In the genomic region with DNA sequence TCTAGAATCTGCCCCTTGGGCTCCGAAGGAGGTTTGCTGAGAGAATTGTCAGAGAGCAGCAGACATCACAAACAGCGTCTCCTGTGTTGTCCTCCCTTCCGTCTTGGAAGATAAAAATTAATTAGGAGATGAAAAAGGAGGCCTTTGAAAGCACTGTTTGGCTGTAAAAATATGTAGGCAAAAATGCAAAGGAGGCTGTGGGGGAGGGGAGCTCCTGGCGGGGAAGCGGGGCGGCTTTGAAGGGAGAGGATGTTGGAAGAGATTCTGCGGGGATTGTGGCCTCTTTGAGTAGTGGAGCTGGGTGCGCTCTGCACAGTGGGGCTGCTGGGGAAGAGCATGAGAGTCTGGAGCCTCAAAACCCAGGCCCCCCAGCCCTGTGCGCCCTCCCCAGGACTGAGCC, we compare ENCODE assay signal across 18 mouse cellular contexts.
DNase-seq lines count a peak whose midpoint lies in the region; ATAC-seq lines count a peak whose summit lies in the region.
"Had no signal": no experiment of that assay in that cellular context is flagged by ENCODE, and none has a peak within 500 bp of the region (broad histone marks: within the 10 kb centered on the region; RNA-seq: fewer than 3 reads in every experiment).

No protein-coding gene starts in this region.

- 0 out of 2 replicates have a peak overlapping the region, but pooled peaks have one; percentile 13 for H3K9ac ChIP-seq in forebrain, embryonic 12.5 days
- peak overlapping the region; percentile 44 for H3K9ac ChIP-seq in hindbrain, embryonic 12.5 days
- peak overlapping the region; percentile 36; the same call in 1 of the 2 replicates for H3K9ac ChIP-seq in midbrain, embryonic 14.5 days (replicated peaks; ENCODE audit: low read length)
- H3K9ac ChIP-seq: embryonic facial prominence, embryonic 15.5 days; heart, embryonic 12.5 days; stomach, embryonic 15.5 days had no signal

- H3K4me1 ChIP-seq in forebrain, embryonic 12.5 days = peaks cover 39% of the 10 kb centered on the region
- H3K4me1 ChIP-seq in hindbrain, embryonic 12.5 days = peaks cover 33% of the 10 kb centered on the region
- H3K4me1 ChIP-seq in midbrain, embryonic 14.5 days (ENCODE audit: control insufficient read depth, insufficient read depth, low read length) = peaks cover 36% of the 10 kb centered on the region
- H3K4me1 ChIP-seq: megakaryocyte, embryonic 14.5 days; stomach, embryonic 15.5 days had no signal

- H3K36me3 ChIP-seq in forebrain, embryonic 12.5 days (replicated peaks) = no peaks in the 10 kb centered on the region
- no peaks in the 10 kb centered on the region for H3K36me3 ChIP-seq in hindbrain, embryonic 12.5 days
- no peaks in the 10 kb centered on the region for H3K36me3 ChIP-seq in midbrain, embryonic 14.5 days (ENCODE audit: control insufficient read depth, insufficient read depth, low read length)
- H3K36me3 ChIP-seq: embryonic facial prominence, embryonic 15.5 days; G1E; heart, embryonic 12.5 days; stomach, embryonic 15.5 days had no signal

- peak; percentile 21 to 38 for DNase-seq in right cerebral cortex, adult 2 months (ENCODE audit: low spot score in 2 of 2)
- no peak for DNase-seq in right cerebral cortex, postnatal 25 days
- DNase-seq in midbrain, embryonic 14.5 days = peak; percentile 78
- DNase-seq in embryo, embryonic 11 days = no peak
- no peak for DNase-seq in cerebellum, postnatal 4 days (ENCODE audit: low spot score in 2 of 2)
- DNase-seq: cerebellum, adult 18-20 months; gastrocnemius, postnatal 25 days; kidney, adult 8-10 months; thymus, postnatal 14 days had no signal

- no peaks in the 10 kb centered on the region for H3K9me3 ChIP-seq in forebrain, embryonic 12.5 days
- H3K9me3 ChIP-seq in hindbrain, embryonic 12.5 days (replicated peaks) = no peaks in the 10 kb centered on the region
- H3K9me3 ChIP-seq in midbrain, embryonic 14.5 days (ENCODE audit: control insufficient read depth, low read length) = no peaks in the 10 kb centered on the region
- H3K9me3 ChIP-seq: embryonic facial prominence, embryonic 15.5 days; heart, embryonic 12.5 days; megakaryocyte, embryonic 14.5 days; stomach, embryonic 15.5 days had no signal

- no peak for ATAC-seq in forebrain, embryonic 12.5 days (ENCODE audit: low FRiP score)
- no peak for ATAC-seq in hindbrain, embryonic 12.5 days (ENCODE audit: low FRiP score)
- no peak for ATAC-seq in midbrain, embryonic 14.5 days (ENCODE audit: low FRiP score, low TSS enrichment)
- no peak for ATAC-seq in megakaryocyte, adult 5-6 weeks (ENCODE audit: poor library complexity, severe bottlenecking)

- WGBS in forebrain, embryonic 12.5 days = 13% methylated on average over 9 of the region's 9 CpGs
- 18% methylated on average over 9 of the region's 9 CpGs for WGBS in hindbrain, embryonic 12.5 days
- 11% methylated on average over 9 of the region's 9 CpGs for WGBS in midbrain, embryonic 14.5 days

- no peak overlapping the region for H3K4me2 ChIP-seq in forebrain, embryonic 12.5 days
- H3K4me2 ChIP-seq in hindbrain, embryonic 12.5 days (replicated peaks) = no peak overlapping the region
- no peak overlapping the region for H3K4me2 ChIP-seq in midbrain, embryonic 14.5 days (ENCODE audit: low read length)
- H3K4me2 ChIP-seq: embryonic facial prominence, embryonic 15.5 days; heart, embryonic 12.5 days; stomach, embryonic 15.5 days had no signal

- H3K27ac ChIP-seq in forebrain, embryonic 12.5 days = no peak overlapping the region
- H3K27ac ChIP-seq in hindbrain, embryonic 12.5 days = no peak overlapping the region
- peak overlapping the region; percentile 80 for H3K27ac ChIP-seq in midbrain, embryonic 14.5 days (replicated peaks; ENCODE audit: low read depth, low read length)
- H3K27ac ChIP-seq: embryonic facial prominence, embryonic 15.5 days; layer of hippocampus, adult 2 months; stomach, embryonic 15.5 days had no signal

- H3K4me3 ChIP-seq in forebrain, embryonic 12.5 days (replicated peaks) = no peak overlapping the region
- H3K4me3 ChIP-seq in hindbrain, embryonic 12.5 days = no peak overlapping the region
- no peak overlapping the region for H3K4me3 ChIP-seq in midbrain, embryonic 14.5 days (replicated peaks; ENCODE audit: low read depth, low read length)
- H3K4me3 ChIP-seq: embryonic facial prominence, embryonic 15.5 days; heart, embryonic 12.5 days; layer of hippocampus, adult 2 months; megakaryocyte, embryonic 14.5 days; stomach, embryonic 15.5 days had no signal

- H3K27me3 ChIP-seq in forebrain, embryonic 12.5 days = peaks cover 70% of the 10 kb centered on the region
- peaks cover 10% of the 10 kb centered on the region; the same call in 1 of the 2 replicates for H3K27me3 ChIP-seq in hindbrain, embryonic 12.5 days
- no peaks in the 10 kb centered on the region for H3K27me3 ChIP-seq in midbrain, embryonic 14.5 days (ENCODE audit: control insufficient read depth, insufficient read depth, low read length)

Comparison
In these comparisons a context has a peak if more than half of its experiments do, and no peak if none do; other contexts are left out.
1. DNase-seq: peak in right cerebral cortex, adult 2 months (2 of 2) and midbrain, embryonic 14.5 days (single experiment); none in right cerebral cortex, postnatal 25 days (single experiment), embryo, embryonic 11 days (single experiment) and cerebellum, postnatal 4 days (0 of 2).
2. Peak in every context shown above with its lines, with median percentiles within 50 percentile points of each other: H3K9ac ChIP-seq.